Mouse (Mus musculus): ENCODE measurements around the gene Fam135a. TPM values are rescaled to one million over a fixed set of nuclear protein-coding genes. Genes with fewer than 3 reads are reported as not detected.
"Not testable (repeated sequence)": the region's sequence is repeated elsewhere in the genome, so short reads cannot be mapped to it uniquely, and the experiment has no call there.

Fam135a gene
- polyA plus RNA-seq, 1 experiment from 2014 or later, result 34.6 TPM

GRCm38 (mm10) chr1:23995420-23995819 lies 104.7 kb downstream of the Fam135a start:
- no peaks in the 10 kb centered on the region for H3K9me3 ChIP-seq (ENCODE audit: control insufficient read depth, low read length)
- no peak overlapping the region for H3K27ac ChIP-seq (ENCODE audit: low read length)
- H3K36me3 ChIP-seq (ENCODE audit: control insufficient read depth, insufficient read depth, low read length), result peaks cover 17% of the 10 kb centered on the region
- no peaks in the 10 kb centered on the region for H3K4me1 ChIP-seq (replicated peaks; ENCODE audit: control insufficient read depth, insufficient read depth, low read length)
- no peak overlapping the region for H3K4me2 ChIP-seq (ENCODE audit: low read depth, low read length)
- H3K4me3 ChIP-seq (ENCODE audit: low read length), result no peak overlapping the region
- H3K27me3 ChIP-seq (ENCODE audit: control insufficient read depth, insufficient read depth, low read depth, low read length), result no peaks in the 10 kb centered on the region
- H3K9ac ChIP-seq (ENCODE audit: low read length), result no peak overlapping the region
- WGBS, result 83% methylated on average over 4 of the region's 4 CpGs
- ATAC-seq (ENCODE audit: low read depth), result no peak

- Histone ChIP-seq H3K9ac (ENCODE audit: low read length) (no peak overlapping the region), H3K36me3 (ENCODE audit: control insufficient read depth, insufficient read depth, low read length) (no peaks in the 10 kb centered on the region), H3K4me1 (replicated peaks; ENCODE audit: control insufficient read depth, insufficient read depth, low read length) (no peaks in the 10 kb centered on the region), H3K27ac (ENCODE audit: low read length) (no peak overlapping the region), H3K9me3 (ENCODE audit: control insufficient read depth, low read length) (no peaks in the 10 kb centered on the region), H3K4me3 (ENCODE audit: low read length) (no peak overlapping the region), H3K4me2 (ENCODE audit: low read depth, low read length) (no peak overlapping the region), H3K27me3 (ENCODE audit: control insufficient read depth, insufficient read depth, low read depth, low read length) (no peaks in the 10 kb centered on the region)
- 82% methylated on average over 3 of the region's 3 CpGs for WGBS
- ATAC-seq (ENCODE audit: low read depth), result no peak
These were observed 117.0 kb downstream of the Fam135a start for GRCm38 (mm10) chr1:23983118-23983517.

- Histone ChIP-seq H3K9me3 (ENCODE audit: control insufficient read depth, low read length) (no peaks in the 10 kb centered on the region), H3K4me1 (replicated peaks; ENCODE audit: control insufficient read depth, insufficient read depth, low read length) (no peaks in the 10 kb centered on the region), H3K27ac (ENCODE audit: low read length) (no peak overlapping the region), H3K4me2 (ENCODE audit: low read depth, low read length) (no peak overlapping the region), H3K27me3 (ENCODE audit: control insufficient read depth, insufficient read depth, low read depth, low read length) (no peaks in the 10 kb centered on the region), H3K36me3 (ENCODE audit: control insufficient read depth, insufficient read depth, low read length) (no peaks in the 10 kb centered on the region), H3K4me3 (ENCODE audit: low read length) (no peak overlapping the region), H3K9ac (ENCODE audit: low read length) (no peak overlapping the region)
- ATAC-seq (ENCODE audit: low read depth), result no peak
- 77% methylated on average over 6 of the region's 6 CpGs for WGBS
These were observed 121.9 kb downstream of the Fam135a start for GRCm38 (mm10) chr1:23978281-23978680.

- H3K27ac ChIP-seq (ENCODE audit: low read length); ATAC-seq (ENCODE audit: low read depth); H3K36me3 ChIP-seq (ENCODE audit: control insufficient read depth, insufficient read depth, low read length); H3K4me1 ChIP-seq (replicated peaks; ENCODE audit: control insufficient read depth, insufficient read depth, low read length); H3K27me3 ChIP-seq (ENCODE audit: control insufficient read depth, insufficient read depth, low read depth, low read length); H3K4me3 ChIP-seq (ENCODE audit: low read length); H3K9ac ChIP-seq (ENCODE audit: low read length); H3K4me2 ChIP-seq (ENCODE audit: low read depth, low read length); H3K9me3 ChIP-seq (ENCODE audit: control insufficient read depth, low read length): not testable (repeated sequence)
- 83% methylated on average over 3 of the region's 4 CpGs for WGBS
These were observed 129.0 kb downstream of the Fam135a start for GRCm38 (mm10) chr1:23971159-23971558.

- Histone ChIP-seq H3K27ac (ENCODE audit: low read length) (no peak overlapping the region), H3K9ac (ENCODE audit: low read length) (no peak overlapping the region), H3K4me2 (ENCODE audit: low read depth, low read length) (no peak overlapping the region), H3K36me3 (ENCODE audit: control insufficient read depth, insufficient read depth, low read length) (no peaks in the 10 kb centered on the region), H3K4me1 (replicated peaks; ENCODE audit: control insufficient read depth, insufficient read depth, low read length) (no peaks in the 10 kb centered on the region), H3K9me3 (ENCODE audit: control insufficient read depth, low read length) (no peaks in the 10 kb centered on the region), H3K4me3 (ENCODE audit: low read length) (no peak overlapping the region), H3K27me3 (ENCODE audit: control insufficient read depth, insufficient read depth, low read depth, low read length) (no peaks in the 10 kb centered on the region)
- WGBS, result 78% methylated on average over 9 of the region's 9 CpGs
- ATAC-seq (ENCODE audit: low read depth), result no peak
These were observed 132.0 kb downstream of the Fam135a start for GRCm38 (mm10) chr1:23968027-23968725.

GRCm38 (mm10) chr1:23966226-23966625 lies 133.9 kb downstream of the Fam135a start:
- WGBS, result 46% methylated on average over 1 of the region's 1 CpGs
- no peak for ATAC-seq (ENCODE audit: low read depth)
- Histone ChIP-seq H3K9me3 (ENCODE audit: control insufficient read depth, low read length) (no peaks in the 10 kb centered on the region), H3K27ac (ENCODE audit: low read length) (no peak overlapping the region), H3K4me3 (ENCODE audit: low read length) (no peak overlapping the region), H3K36me3 (ENCODE audit: control insufficient read depth, insufficient read depth, low read length) (no peaks in the 10 kb centered on the region), H3K4me2 (ENCODE audit: low read depth, low read length) (no peak overlapping the region), H3K9ac (ENCODE audit: low read length) (no peak overlapping the region), H3K4me1 (replicated peaks; ENCODE audit: control insufficient read depth, insufficient read depth, low read length) (no peaks in the 10 kb centered on the region), H3K27me3 (ENCODE audit: control insufficient read depth, insufficient read depth, low read depth, low read length) (no peaks in the 10 kb centered on the region)

Other genes starting within 250 kb of the Fam135a start
- 20.6 and 24.7 TPM in 2 replicates for gene Smap1, start 178.0 kb downstream of the Fam135a start, polyA plus RNA-seq (2015; fragmentation: Nextera tagmentation; extraction: Ambion mirVana)
- 69.0 and 74.0 TPM in 2 replicates for gene Sdhaf4, start 94.7 kb downstream of the Fam135a start, polyA plus RNA-seq (2015; fragmentation: Nextera tagmentation; extraction: Ambion mirVana)
- gene Col9a1, start 77.3 kb upstream of the Fam135a start, polyA plus RNA-seq (2015; fragmentation: Nextera tagmentation; extraction: Ambion mirVana), result 12.7 and 13.1 TPM in 2 replicates

All from lung, embryonic 16.5 days (tissue).